8 mouse cellular contexts compared by ENCODE assay signal in genomic region chr6:94284089-94284825, GRCm38 (mm10). TPM values are rescaled to one million over a fixed set of nuclear protein-coding genes. Genes with fewer than 3 reads are reported as not detected.
DNase-seq lines count a peak whose midpoint lies in the region; ATAC-seq and TF ChIP-seq lines count a peak whose summit lies in the region.

No protein-coding gene starts in this region.

- no peaks in the 10 kb centered on the region for H3K36me3 ChIP-seq in forebrain, embryonic 11.5 days (ENCODE audit: control insufficient read depth, insufficient read depth, low read length)
- H3K36me3 ChIP-seq in hindbrain, embryonic 15.5 days: no peaks in the 10 kb centered on the region
- H3K36me3 ChIP-seq in liver, embryonic 16.5 days (ENCODE audit: control insufficient read depth, insufficient read depth): no peaks in the 10 kb centered on the region

- DNase-seq in lung, adult 18-20 months: peak; percentile 17 to 34
- DNase-seq in lung, postnatal 25 days (ENCODE audit: low spot score): no peak
- DNase-seq in forebrain, embryonic 11.5 days (ENCODE audit: low spot score): peak; percentile 73
- DNase-seq in ovary, postnatal 14 days (ENCODE audit: low spot score): peak; percentile 52

- WGBS in bone marrow, adult 2 months: 2% methylated on average over 44 of the region's 44 CpGs
- WGBS in forebrain, embryonic 11.5 days: under 1% methylated on average over 44 of the region's 44 CpGs
- WGBS in hindbrain, embryonic 15.5 days: under 1% methylated on average over 44 of the region's 44 CpGs
- under 1% methylated on average over 44 of the region's 44 CpGs for WGBS in liver, embryonic 16.5 days (ENCODE audit: insufficient replicate concordance)

- H3K9ac ChIP-seq in forebrain, embryonic 11.5 days (ENCODE audit: low read length): peak overlapping the region; percentile 74
- peak overlapping the region; percentile 37; the same call in 1 of the 2 replicates for H3K9ac ChIP-seq in hindbrain, embryonic 15.5 days
- H3K9ac ChIP-seq in liver, embryonic 16.5 days (ENCODE audit: low read depth, low read length): peak overlapping the region; percentile 43; the same call in 1 of the 2 replicates

- peak overlapping the region; percentile 84 for H3K4me2 ChIP-seq in forebrain, embryonic 11.5 days (ENCODE audit: low read depth, low read length, severe bottlenecking)
- H3K4me2 ChIP-seq in hindbrain, embryonic 15.5 days: peak overlapping the region; percentile 96
- H3K4me2 ChIP-seq in liver, embryonic 16.5 days (ENCODE audit: low read depth, low read length): peak overlapping the region; percentile 73

- no peak for TF ChIP-seq POLR2A in bone marrow, adult 2 months (IDR thresholded peaks at IDR 0.05; ENCODE audit: borderline replicate concordance, control insufficient read depth, low read depth, low read length)

- H3K4me1 ChIP-seq in bone marrow, adult 2 months (ENCODE audit: control insufficient read depth, insufficient read depth, low read length): no peaks in the 10 kb centered on the region
- peaks cover 5% of the 10 kb centered on the region; the same call in 1 of the 2 replicates for H3K4me1 ChIP-seq in forebrain, embryonic 11.5 days (replicated peaks; ENCODE audit: control insufficient read depth, insufficient read depth, low read length)
- H3K4me1 ChIP-seq in hindbrain, embryonic 15.5 days (replicated peaks): peaks cover 31% of the 10 kb centered on the region
- H3K4me1 ChIP-seq in liver, embryonic 16.5 days (ENCODE audit: control insufficient read depth, low read depth, low read length): no peaks in the 10 kb centered on the region

- TF ChIP-seq CTCF in bone marrow, adult 2 months (IDR thresholded peaks at IDR 0.05; ENCODE audit: control insufficient read depth, insufficient read depth, low read length): no peak

- peaks cover 3% of the 10 kb centered on the region; the same call in 1 of the 2 replicates for H3K9me3 ChIP-seq in forebrain, embryonic 11.5 days (ENCODE audit: control insufficient read depth, low read length)
- H3K9me3 ChIP-seq in hindbrain, embryonic 15.5 days: no peaks in the 10 kb centered on the region
- no peaks in the 10 kb centered on the region for H3K9me3 ChIP-seq in liver, embryonic 16.5 days (replicated peaks; ENCODE audit: control insufficient read depth, low read length)

- ATAC-seq in forebrain, embryonic 11.5 days (replicated peaks; ENCODE audit: low FRiP score): peak; percentile 67
- ATAC-seq in hindbrain, embryonic 15.5 days (ENCODE audit: low FRiP score, low read depth): peak; percentile 68
- peak; percentile 56 for ATAC-seq in liver, embryonic 16.5 days (ENCODE audit: low read depth)
- no peak for ATAC-seq in inflammation-experienced regulatory T-cells, adult 6 months

- no peaks in the 10 kb centered on the region for H3K27me3 ChIP-seq in forebrain, embryonic 11.5 days (ENCODE audit: control insufficient read depth, insufficient read depth, low read length)
- no peaks in the 10 kb centered on the region for H3K27me3 ChIP-seq in hindbrain, embryonic 15.5 days
- H3K27me3 ChIP-seq in liver, embryonic 16.5 days (ENCODE audit: control insufficient read depth, insufficient read depth, low read depth, low read length): peaks cover 42% of the 10 kb centered on the region

- H3K4me3 ChIP-seq in bone marrow, adult 2 months (replicated peaks; ENCODE audit: control insufficient read depth, low read depth, low read length): peak overlapping the region; percentile 22
- H3K4me3 ChIP-seq in forebrain, embryonic 11.5 days (ENCODE audit: low read depth, low read length): peak overlapping the region; percentile 87
- H3K4me3 ChIP-seq in hindbrain, embryonic 15.5 days: peak overlapping the region; percentile 70
- peak overlapping the region; percentile 69 for H3K4me3 ChIP-seq in liver, embryonic 16.5 days (ENCODE audit: low read depth, low read length)

- H3K27ac ChIP-seq in bone marrow, adult 2 months (ENCODE audit: control insufficient read depth, insufficient read depth, low read depth, low read length, poor library complexity): no peak overlapping the region; the same call in 1 of the 2 replicates
- H3K27ac ChIP-seq in forebrain, embryonic 11.5 days (ENCODE audit: low read depth, low read length): peak overlapping the region; percentile 71
- peak overlapping the region; percentile 13; the same call in 1 of the 2 replicates for H3K27ac ChIP-seq in hindbrain, embryonic 15.5 days (replicated peaks)
- peak overlapping the region; percentile 71 for H3K27ac ChIP-seq in liver, embryonic 16.5 days (ENCODE audit: low read length)

RNA-seq across cellular contexts. Expression of gene Magi1, which starts 0.5 kb away (rescaled TPM):
- 0.56 and 1.3 TPM in 2 replicates for polyA plus RNA-seq in bone marrow, adult 2 months (2011; ENCODE audit: insufficient read depth, insufficient read length, low replicate concordance, missing spikeins)
- polyA plus RNA-seq in forebrain, embryonic 11.5 days (2014; fragmentation: Nextera tagmentation; extraction: Ambion mirVana): 42.1 and 44.3 TPM in 2 replicates
- 30.4 and 31.8 TPM in 2 replicates for polyA plus RNA-seq in hindbrain, embryonic 15.5 days (2015; fragmentation: Nextera tagmentation; extraction: Ambion mirVana)
- polyA plus RNA-seq in liver, embryonic 16.5 days (2015; fragmentation: Nextera tagmentation; extraction: Ambion mirVana): 1.1 and 1.3 TPM in 2 replicates
- 1 to 10 TPM in 1 of 3 experiments, under 1 TPM in 1, not detected in 1; 0.08 to 4.6 TPM for polyA plus RNA-seq in inflammation-experienced regulatory T-cells, adult 6 months (2017; shearing (Covaris generic))

Comparison
In these comparisons a context has a peak if more than half of its experiments do, and no peak if none do; other contexts are left out.
1. H3K4me3 ChIP-seq: peak in every context shown above with its lines; median percentile 87 in forebrain, embryonic 11.5 days; 70 in hindbrain, embryonic 15.5 days; 69 in liver, embryonic 16.5 days; 22 in bone marrow, adult 2 months.